Mouse (Mus musculus) heart, embryonic 10.5 days (tissue): ENCODE results near the gene Sqor. TPM values are rescaled to one million over a fixed set of nuclear protein-coding genes. Genes with fewer than 3 reads are reported as not detected.

Experiments
- DNase-seq: peaks from one replicate; pipeline ENCODE4 v3.0.0-alpha.2; 2017; ENCODE audit warnings: low spot score
- H3K27ac ChIP-seq: fragments of 300-500 bp; sonication (generic); 2 replicates; pipeline ENCODE4 v1.5.1; 2016; ENCODE audit warnings: mild to moderate bottlenecking
- H3K27me3 ChIP-seq: fragments of 300-500 bp; sonication (generic); 2 replicates; pipeline ENCODE4 v1.6.1; 2016; ENCODE audit warnings: mild to moderate bottlenecking; ENCODE audit not compliant: poor library complexity, insufficient read depth, severe bottlenecking
- H3K36me3 ChIP-seq: fragments of 300-500 bp; sonication (generic); 2 replicates; pipeline ENCODE4 v1.6.1; 2016; ENCODE audit warnings: mild to moderate bottlenecking, moderate library complexity
- H3K4me1 ChIP-seq: fragments of 300-500 bp; sonication (generic); 2 replicates; pipeline ENCODE4 v1.6.1; 2016; ENCODE audit warnings: mild to moderate bottlenecking
- H3K4me3 ChIP-seq: fragments of 300-500 bp; sonication (generic); 2 replicates; pipeline ENCODE4 v1.5.1; 2016; ENCODE audit warnings: mild to moderate bottlenecking, moderate library complexity
- H3K9me3 ChIP-seq: fragments of 300-500 bp; sonication (generic); 2 replicates; pipeline ENCODE4 v1.6.1; 2016; ENCODE audit warnings: mild to moderate bottlenecking, moderate library complexity
- WGBS: fragments of 180-500 bp; shearing (Covaris S2); methylation state at CpG from one replicate; pipeline ENCODE4 v1.1.7; 2016; 5-methylcytosine and 5-hydroxymethylcytosine counted together
- polyA plus RNA-seq: library from polyadenylated mRNA; unstranded; fragments of >200 nt; fragmentation: Nextera tagmentation; extraction: Ambion mirVana; gene quantifications from 2 replicates; pipeline ENCODE4 v1.2.1, GENCODE M21; 2016

Gene Sqor
- 2.3 and 2.5 TPM in 2 replicates for polyA plus RNA-seq

GRCm38 (mm10) chr2:122765071-122765793 lies at the start of gene Sqor:
TSS of gene Sqor (plus strand) at chr2:122765237.
- peak; percentile 77 for DNase-seq
- H3K4me3 ChIP-seq, result peak within 1 kb of the TSS; percentile 68
- H3K27ac ChIP-seq, result peak within 1 kb of the TSS; percentile 70
- H3K4me1 ChIP-seq, result peaks cover 8% of the 10 kb centered on the region; the same call in 1 of the 2 replicates
- WGBS, result under 1% methylated on average over 46 of the region's 46 CpGs
- peaks cover 34% of the 10 kb centered on the region for H3K27me3 ChIP-seq
- H3K9me3 ChIP-seq, result no peaks in the 10 kb centered on the region
- no peaks in the 10 kb centered on the region for H3K36me3 ChIP-seq

GRCm38 (mm10) chr2:122716301-122716842 lies 48.7 kb upstream of the Sqor start:
- no peak overlapping the region for H3K27ac ChIP-seq
- H3K4me3 ChIP-seq, result no peak overlapping the region
- H3K27me3 ChIP-seq, result no peaks in the 10 kb centered on the region
- no peaks in the 10 kb centered on the region for H3K36me3 ChIP-seq
- no peaks in the 10 kb centered on the region for H3K9me3 ChIP-seq
- no peaks in the 10 kb centered on the region for H3K4me1 ChIP-seq
- no peak for DNase-seq
- 81% methylated on average over 3 of the region's 3 CpGs for WGBS

GRCm38 (mm10) chr2:122719232-122719631 lies 45.8 kb upstream of the Sqor start:
- H3K27ac ChIP-seq, result no peak overlapping the region

DNA sequence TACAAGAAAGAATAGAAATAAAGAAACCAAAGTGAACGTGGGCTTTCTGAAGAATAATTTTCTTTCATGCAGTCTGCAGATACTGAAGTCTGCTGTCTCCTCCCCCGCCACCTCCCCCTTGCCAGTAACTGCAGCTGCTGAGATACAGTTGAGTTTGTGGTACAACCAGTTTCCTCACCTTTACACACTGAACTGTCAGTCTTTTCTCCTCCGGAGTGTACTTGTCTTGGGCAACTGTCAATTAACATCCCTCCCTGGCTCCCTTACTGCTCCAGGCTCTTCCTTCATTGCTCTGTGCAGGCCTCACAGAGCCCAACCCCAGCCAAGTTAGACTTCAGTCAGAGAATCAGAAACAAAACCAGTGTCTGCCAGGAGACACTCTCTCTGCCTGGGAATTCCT lies 44.5 kb upstream of the Sqor start:
- WGBS, result 57% methylated on average over 3 of the region's 3 CpGs
- Histone ChIP-seq H3K36me3 (no peaks in the 10 kb centered on the region), H3K9me3 (no peaks in the 10 kb centered on the region), H3K27me3 (no peaks in the 10 kb centered on the region), H3K27ac (no peak overlapping the region), H3K4me3 (no peak overlapping the region), H3K4me1 (no peaks in the 10 kb centered on the region)
- no peak for DNase-seq

More at GRCm38 (mm10) chr2:122719232-122719631, 45.8 kb upstream of the Sqor start:
- no peak for DNase-seq
- Histone ChIP-seq H3K36me3 (no peaks in the 10 kb centered on the region), H3K9me3 (no peaks in the 10 kb centered on the region), H3K4me3 (no peak overlapping the region), H3K27me3 (no peaks in the 10 kb centered on the region), H3K4me1 (no peaks in the 10 kb centered on the region)
- 60% methylated on average over 1 of the region's 1 CpGs for WGBS

GRCm38 (mm10) chr2:122725604-122726003 lies 39.4 kb upstream of the Sqor start:
- DNase-seq, result no peak
- 55% methylated on average over 10 of the region's 10 CpGs for WGBS
- no peaks in the 10 kb centered on the region for H3K27me3 ChIP-seq
- H3K36me3 ChIP-seq, result no peaks in the 10 kb centered on the region
- no peak overlapping the region for H3K27ac ChIP-seq
- peaks cover 3% of the 10 kb centered on the region; the same call in 1 of the 2 replicates for H3K4me1 ChIP-seq
- H3K4me3 ChIP-seq, result no peak overlapping the region
- no peaks in the 10 kb centered on the region for H3K9me3 ChIP-seq

DNA sequence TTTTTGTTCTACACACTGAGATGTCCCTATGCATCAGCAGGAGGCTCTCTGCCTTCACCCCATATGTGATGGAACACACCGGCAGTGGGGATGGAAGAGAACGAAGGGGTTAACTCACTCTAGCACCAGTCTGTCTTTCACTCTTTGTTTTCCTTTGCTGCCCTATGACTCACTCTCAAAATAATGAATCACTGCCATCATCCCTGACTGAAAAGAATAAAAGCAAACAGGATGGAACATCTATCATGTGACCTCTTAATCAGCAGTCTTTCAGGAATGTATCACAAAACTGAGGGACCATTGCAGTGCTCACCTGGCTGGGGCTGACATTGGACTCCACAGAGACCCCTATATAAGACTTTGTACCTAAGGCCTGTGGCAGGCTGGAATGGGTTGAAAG lies 33.6 kb upstream of the Sqor start:
- Histone ChIP-seq H3K27ac (no peak overlapping the region), H3K27me3 (peaks cover 15% of the 10 kb centered on the region; the same call in 1 of the 2 replicates), H3K36me3 (no peaks in the 10 kb centered on the region), H3K4me3 (no peak overlapping the region), H3K9me3 (no peaks in the 10 kb centered on the region), H3K4me1 (peaks cover under 1% of the 10 kb centered on the region; the same call in 1 of the 2 replicates)
- DNase-seq, result no peak
- 73% methylated on average over 2 of the region's 2 CpGs for WGBS

DNA sequence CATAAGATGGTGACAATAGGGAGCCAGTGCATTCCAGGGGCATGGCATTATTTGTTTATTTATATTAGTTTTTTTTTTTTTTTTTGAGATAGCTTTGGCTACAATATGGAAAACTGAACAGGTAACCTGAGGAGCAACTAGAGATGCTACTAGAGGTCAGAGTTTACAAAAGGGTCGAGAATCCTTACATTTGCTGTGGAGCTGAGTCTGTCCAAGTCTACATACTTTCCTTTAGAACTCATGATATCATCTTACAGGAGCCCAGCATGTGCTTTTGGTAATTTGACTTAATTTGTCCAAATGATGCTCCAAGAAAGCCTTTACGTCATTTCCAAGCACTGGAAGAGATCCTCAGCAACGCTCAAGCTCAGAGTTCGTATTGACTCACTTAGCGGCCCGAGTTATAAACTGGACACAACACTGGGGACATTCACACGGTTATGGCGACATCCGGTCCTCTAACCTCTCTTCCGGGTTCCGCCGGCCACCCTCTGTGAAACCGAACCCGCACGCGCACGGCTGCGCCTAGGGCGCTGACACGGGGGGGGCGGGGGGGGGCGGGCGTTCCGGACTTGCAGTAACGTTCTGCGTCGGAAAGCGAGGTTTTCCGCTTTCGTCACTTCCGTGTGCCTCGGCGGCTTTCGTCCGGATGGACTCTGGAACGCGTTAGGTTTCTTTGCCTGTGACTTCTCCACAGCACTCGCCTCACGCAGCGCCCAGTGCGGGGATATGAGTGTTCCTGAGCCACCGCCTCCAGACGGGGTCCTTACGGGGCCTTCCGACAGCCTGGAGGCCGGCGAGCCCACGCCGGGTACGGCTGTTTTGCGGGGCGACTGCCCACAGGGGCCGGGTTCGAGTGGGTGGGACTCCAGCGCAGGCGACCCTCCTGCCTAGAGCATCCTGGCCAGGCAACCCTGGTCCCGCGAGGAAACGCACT lies 26.9 kb upstream of the Sqor start, which contains the start of gene Bloc1s6:
TSS of gene Bloc1s6 (plus strand) at position 610 of the 937 bp plus-strand sequence.
- peak within 1 kb of the TSS; percentile 93 for H3K4me3 ChIP-seq
- 1% methylated on average over 51 of the region's 59 CpGs for WGBS
- peaks cover 9% of the 10 kb centered on the region for H3K4me1 ChIP-seq
- H3K36me3 ChIP-seq, result peaks cover 2% of the 10 kb centered on the region; the same call in 1 of the 2 replicates
- H3K27me3 ChIP-seq, result peaks cover 15% of the 10 kb centered on the region; the same call in 1 of the 2 replicates
- no peaks in the 10 kb centered on the region for H3K9me3 ChIP-seq
- peak; percentile 96 for DNase-seq
- peak within 1 kb of the TSS; percentile 97 for H3K27ac ChIP-seq

- WGBS, result 36% methylated on average over 7 of the region's 7 CpGs
- no peak for DNase-seq
- Histone ChIP-seq H3K27ac (peak overlapping the region; percentile 97), H3K9me3 (no peaks in the 10 kb centered on the region), H3K36me3 (peaks cover 3% of the 10 kb centered on the region; the same call in 1 of the 2 replicates), H3K4me3 (peak overlapping the region; percentile 93), H3K27me3 (peaks cover 15% of the 10 kb centered on the region; the same call in 1 of the 2 replicates), H3K4me1 (peaks cover 9% of the 10 kb centered on the region)
These were observed 26.0 kb upstream of the Sqor start for GRCm38 (mm10) chr2:122739023-122739422.

DNA sequence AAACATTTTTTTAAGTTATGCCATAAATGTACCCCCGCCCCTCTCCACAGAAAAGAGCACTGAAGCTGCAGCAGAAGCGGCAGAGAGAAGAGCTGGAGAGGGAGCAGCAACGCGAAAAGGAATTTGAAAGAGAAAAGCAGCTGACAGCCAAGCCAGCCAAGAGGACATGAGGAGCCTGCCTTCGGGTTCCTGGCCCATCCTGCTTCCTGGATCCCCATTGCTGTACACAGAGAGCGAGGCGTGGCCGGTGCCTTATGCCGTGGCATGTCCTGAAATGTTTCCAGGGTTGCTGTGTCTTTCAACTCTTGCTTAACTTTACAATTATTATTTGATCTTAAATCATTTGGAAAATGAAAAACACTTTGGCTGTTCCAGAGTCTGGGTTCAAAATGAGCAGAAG lies 18.6 kb upstream of the Sqor start:
- Histone ChIP-seq H3K27ac (no peak overlapping the region), H3K9me3 (no peaks in the 10 kb centered on the region), H3K4me3 (no peak overlapping the region), H3K36me3 (peaks cover 42% of the 10 kb centered on the region), H3K4me1 (no peaks in the 10 kb centered on the region), H3K27me3 (no peaks in the 10 kb centered on the region)
- WGBS, result 88% methylated on average over 9 of the region's 9 CpGs
- DNase-seq, result no peak

- DNase-seq, result no peak
- no peaks in the 10 kb centered on the region for H3K27me3 ChIP-seq
- H3K4me1 ChIP-seq, result no peaks in the 10 kb centered on the region
- 15% methylated on average over 7 of the region's 7 CpGs for WGBS
- H3K27ac ChIP-seq, result no peak overlapping the region
- H3K36me3 ChIP-seq, result no peaks in the 10 kb centered on the region
- no peak overlapping the region for H3K4me3 ChIP-seq
- H3K9me3 ChIP-seq, result no peaks in the 10 kb centered on the region
These were observed 11.2 kb upstream of the Sqor start for GRCm38 (mm10) chr2:122753739-122754343.

DNA sequence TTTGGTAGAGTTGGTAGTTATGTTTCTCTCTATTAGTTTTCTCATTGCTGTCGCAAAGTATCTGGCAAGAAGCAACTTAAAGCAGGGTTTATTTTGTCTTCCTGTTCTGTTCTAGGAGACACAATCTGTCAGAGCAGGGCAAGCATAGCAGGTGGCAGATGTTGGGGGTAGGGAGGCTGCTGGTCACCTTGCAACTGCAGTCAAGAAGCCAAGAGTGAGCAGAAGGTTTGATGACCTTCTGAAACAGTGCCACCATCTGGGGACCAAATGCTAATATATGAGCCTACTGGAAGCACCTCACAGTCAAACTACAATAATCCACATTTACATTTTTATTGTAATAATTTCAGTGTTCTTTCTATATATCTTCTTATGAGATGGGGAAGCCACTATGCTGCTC lies 5.2 kb upstream of the Sqor start:
- H3K9me3 ChIP-seq, result no peaks in the 10 kb centered on the region
- H3K27ac ChIP-seq, result no peak overlapping the region
- no peaks in the 10 kb centered on the region for H3K36me3 ChIP-seq
- H3K4me3 ChIP-seq, result no peak overlapping the region
- H3K27me3 ChIP-seq, result peaks cover 13% of the 10 kb centered on the region; the same call in 1 of the 2 replicates
- WGBS, result 93% methylated on average over 1 of the region's 1 CpGs
- no peak for DNase-seq
- H3K4me1 ChIP-seq, result no peaks in the 10 kb centered on the region

DNA sequence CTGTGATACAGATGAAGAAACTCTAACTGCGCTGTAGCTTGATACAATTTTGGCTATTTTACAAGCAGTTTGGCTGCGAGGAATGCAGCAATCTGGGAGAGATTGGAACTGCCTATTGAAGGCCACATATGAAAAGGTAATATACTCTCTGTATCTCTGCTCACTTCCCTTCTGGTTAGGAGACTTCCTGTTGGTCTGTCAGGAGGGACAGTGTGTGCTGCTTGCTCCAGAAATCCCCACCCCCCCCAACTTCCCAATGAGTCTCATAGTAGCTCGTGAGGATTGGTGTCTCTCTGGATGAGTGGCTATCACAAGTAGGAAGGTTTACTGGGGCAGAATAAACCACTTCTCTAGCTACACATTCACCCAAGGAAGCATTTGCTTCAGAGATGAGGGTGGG lies 2.0 kb upstream of the Sqor start:
- Histone ChIP-seq H3K36me3 (no peaks in the 10 kb centered on the region), H3K9me3 (no peaks in the 10 kb centered on the region), H3K27ac (no peak overlapping the region), H3K4me3 (no peak overlapping the region), H3K4me1 (peaks cover 8% of the 10 kb centered on the region; the same call in 1 of the 2 replicates), H3K27me3 (peaks cover 34% of the 10 kb centered on the region)
- DNase-seq, result no peak
- 52% methylated on average over 3 of the region's 3 CpGs for WGBS
